Mouse (Mus musculus) neural tube, embryonic 14.5 days (tissue): ENCODE data around the gene Gsdma. TPM values are rescaled to one million over a fixed set of nuclear protein-coding genes. Genes with fewer than 3 reads are reported as not detected.
"Not testable (repeated sequence)": the region's sequence is repeated elsewhere in the genome, so short reads cannot be mapped to it uniquely, and the experiment has no call there.

Experiments
- ATAC-seq: fragments of 200-750 bp; cut with Nextera tagmentation; 2 replicates; pipeline ENCODE4 v1.8.0; 2017; ENCODE audit warnings: low read depth, mild to moderate bottlenecking, moderate TSS enrichment, moderate library complexity
- H3K27ac ChIP-seq: fragments of 300-500 bp; sonication (generic); 2 replicates; pipeline ENCODE4 v1.5.1; 2014; ENCODE audit warnings: low read depth, mild to moderate bottlenecking, control low read depth, low read length, moderate library complexity, mixed read lengths
- H3K27me3 ChIP-seq: fragments of 300-500 bp; sonication (generic); 2 replicates; pipeline ENCODE4 v1.6.1; 2014; ENCODE audit warnings: low read length; ENCODE audit not compliant: control insufficient read depth, insufficient read depth
- H3K36me3 ChIP-seq: fragments of 300-500 bp; sonication (generic); 2 replicates; pipeline ENCODE4 v1.6.1; 2014; ENCODE audit warnings: low read length, mixed read lengths; ENCODE audit not compliant: control insufficient read depth, insufficient read depth
- H3K4me1 ChIP-seq: fragments of 300-500 bp; sonication (generic); 2 replicates; pipeline ENCODE4 v1.6.1; 2014; ENCODE audit warnings: low read length; ENCODE audit not compliant: control insufficient read depth, insufficient read depth
- H3K4me2 ChIP-seq: fragments of 300-500 bp; sonication (generic); 2 replicates; pipeline ENCODE4 v1.6.1; 2014; ENCODE audit warnings: mild to moderate bottlenecking, low read depth, low read length, control low read depth
- H3K4me3 ChIP-seq: fragments of 300-500 bp; sonication (generic); 2 replicates; pipeline ENCODE4 v1.5.1; 2014; ENCODE audit warnings: low read depth, low read length, control low read depth, mixed read lengths
- H3K9ac ChIP-seq: fragments of 300-500 bp; sonication (generic); replicated peaks from 2 replicates; pipeline ENCODE4 v1.6.1; 2014; ENCODE audit warnings: low read depth, mild to moderate bottlenecking, control low read depth, low read length, mixed read lengths
- H3K9me3 ChIP-seq: fragments of 300-500 bp; sonication (generic); 2 replicates; pipeline ENCODE4 v1.6.1; 2016; ENCODE audit warnings: low read length; ENCODE audit not compliant: control insufficient read depth
- WGBS: fragments of 180-500 bp; shearing (Covaris S2); extraction: QIAGEN DNeasy Blood & Tissue Kit; methylation state at CpG from one replicate; pipeline ENCODE4 v1.1.7; 2014; 5-methylcytosine and 5-hydroxymethylcytosine counted together
- polyA plus RNA-seq: library from polyadenylated mRNA; unstranded; fragments of >200 nt; fragmentation: Nextera tagmentation; extraction: Ambion mirVana; gene quantifications from 2 replicates; pipeline ENCODE4 v1.2.1, GENCODE M21; 2014

The Gsdma gene
- polyA plus RNA-seq, 1 experiment from 2014 or later: not detected

DNA sequence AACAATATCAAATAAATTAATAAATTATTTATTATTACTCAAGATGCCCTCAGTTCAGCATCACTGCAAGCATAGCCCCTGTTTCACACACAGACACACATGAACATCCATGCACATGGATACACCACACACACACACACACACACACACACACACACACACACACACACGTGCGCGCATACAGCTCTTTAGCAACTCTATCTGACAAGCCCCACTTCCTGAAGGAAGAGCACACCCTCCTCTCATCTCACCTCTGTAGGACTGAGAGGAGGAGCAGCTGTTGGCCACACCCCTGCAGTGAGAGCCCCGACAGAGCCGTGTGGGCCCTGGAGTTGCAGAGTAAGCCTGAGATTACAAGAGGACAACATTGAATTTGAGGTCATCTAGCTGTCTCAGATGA is 24.1 kb upstream of the Gsdma start:
- H3K4me1 ChIP-seq: no peaks in the 10 kb centered on the region
- no peak for ATAC-seq
- no peak overlapping the region for H3K9ac ChIP-seq
- H3K27me3 ChIP-seq: no peaks in the 10 kb centered on the region
- H3K4me3 ChIP-seq: no peak overlapping the region
- 75% methylated on average over 5 of the region's 5 CpGs for WGBS
- H3K36me3 ChIP-seq: no peaks in the 10 kb centered on the region
- no peak overlapping the region for H3K27ac ChIP-seq
- no peak overlapping the region for H3K4me2 ChIP-seq
- no peaks in the 10 kb centered on the region for H3K9me3 ChIP-seq

DNA sequence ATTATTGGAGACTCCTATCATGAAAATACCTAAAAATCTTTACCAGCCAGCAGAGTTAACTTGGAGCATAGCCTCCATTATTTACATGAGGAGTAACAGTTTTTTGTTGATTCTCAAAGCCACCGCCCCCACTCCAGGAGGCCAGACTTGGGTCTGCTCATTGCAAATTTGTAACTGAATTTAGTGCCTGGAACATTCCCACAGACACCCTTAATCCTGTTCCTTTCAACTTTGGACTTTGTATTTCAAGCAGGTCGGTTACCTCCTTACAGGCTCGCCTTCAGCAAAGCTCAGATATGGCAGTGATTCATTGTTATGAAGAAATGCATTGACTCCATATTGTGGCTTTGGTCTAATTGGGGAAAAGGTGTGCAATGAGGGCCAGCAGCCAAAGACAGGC is 19.4 kb upstream of the Gsdma start:
- no peak for ATAC-seq
- Histone ChIP-seq H3K9ac (no peak overlapping the region), H3K9me3 (no peaks in the 10 kb centered on the region), H3K4me1 (no peaks in the 10 kb centered on the region), H3K27me3 (no peaks in the 10 kb centered on the region), H3K36me3 (no peaks in the 10 kb centered on the region), H3K27ac (no peak overlapping the region), H3K4me3 (no peak overlapping the region), H3K4me2 (no peak overlapping the region)
- 86% methylated on average over 3 of the region's 3 CpGs for WGBS

DNA sequence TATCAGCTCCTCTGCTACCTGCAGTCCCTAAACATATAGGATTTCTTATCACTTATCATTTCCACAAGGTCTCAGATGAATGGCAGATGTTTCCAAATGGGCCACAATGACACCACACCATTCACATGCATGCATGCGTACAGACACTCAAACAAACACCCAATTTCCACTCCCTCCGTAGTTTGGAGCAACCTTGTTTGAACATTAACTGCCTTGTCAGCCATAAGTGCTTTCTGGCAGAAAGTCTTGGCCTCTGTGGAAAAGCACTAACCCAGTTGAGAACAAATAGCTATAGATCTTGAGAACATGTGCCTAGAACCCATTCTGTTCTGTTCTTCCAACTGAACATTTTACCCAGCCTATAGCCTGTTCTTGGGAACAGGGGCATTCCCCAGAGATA is 18.2 kb upstream of the Gsdma start:
- no peak for ATAC-seq
- Histone ChIP-seq H3K9ac (no peak overlapping the region), H3K4me1 (no peaks in the 10 kb centered on the region), H3K27me3 (no peaks in the 10 kb centered on the region), H3K9me3 (no peaks in the 10 kb centered on the region), H3K27ac (no peak overlapping the region), H3K4me3 (no peak overlapping the region), H3K36me3 (no peaks in the 10 kb centered on the region), H3K4me2 (no peak overlapping the region)
- 90% methylated on average over 2 of the region's 2 CpGs for WGBS

DNA sequence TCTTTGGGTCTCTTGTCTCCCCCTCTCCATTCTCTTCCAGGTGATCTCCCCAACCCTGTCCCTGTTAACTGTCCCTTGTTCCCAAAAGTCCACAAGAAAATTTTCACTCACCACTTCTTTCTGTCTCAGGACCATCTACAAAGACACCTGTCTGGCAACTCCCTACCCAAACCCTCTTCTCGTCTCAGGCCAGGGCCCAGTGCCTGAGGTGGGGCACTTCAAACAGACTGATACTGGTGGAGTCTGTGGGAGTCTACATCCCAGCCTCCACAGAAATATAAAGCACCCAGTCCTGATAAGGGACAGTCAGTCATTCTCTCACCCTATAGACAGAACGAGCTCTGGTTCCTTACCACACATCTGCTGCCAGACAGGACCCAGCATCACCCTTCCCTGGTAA is 17.7 kb upstream of the Gsdma start, which contains the start of gene Gsdma2:
TSS of gene Gsdma2 (plus strand) at position 301 of the 400 bp plus-strand sequence.
- no peak for ATAC-seq
- WGBS: 55% methylated on average over 2 of the region's 2 CpGs
- Histone ChIP-seq H3K27me3 (no peaks in the 10 kb centered on the region), H3K36me3 (no peaks in the 10 kb centered on the region), H3K9ac (no peak within 1 kb of the TSS), H3K4me3 (no peak within 1 kb of the TSS), H3K4me1 (no peaks in the 10 kb centered on the region), H3K27ac (no peak within 1 kb of the TSS), H3K9me3 (no peaks in the 10 kb centered on the region), H3K4me2 (no peak within 1 kb of the TSS)

DNA sequence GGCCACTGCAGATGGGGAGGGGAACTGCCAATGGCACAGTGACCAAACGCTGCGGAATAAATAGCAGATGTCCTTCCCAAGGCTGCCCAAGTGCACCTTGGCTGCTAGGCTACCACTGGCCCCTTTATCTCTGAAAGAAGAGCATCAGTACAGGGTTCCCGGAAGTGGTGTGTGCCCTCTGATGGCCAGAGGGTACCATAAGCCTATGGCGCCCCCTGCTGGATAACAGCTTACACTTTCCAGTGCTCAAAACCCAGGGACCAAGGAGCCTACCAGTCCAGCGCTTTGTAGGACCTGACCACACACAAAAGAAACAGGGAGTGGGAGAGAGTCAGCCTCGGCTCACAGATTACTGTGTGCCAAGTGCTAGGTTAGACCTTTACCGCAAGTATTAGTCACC is 9.1 kb upstream of the Gsdma start:
- H3K4me1 ChIP-seq, H3K9ac ChIP-seq: not testable (repeated sequence)
- WGBS: 14% methylated on average over 7 of the region's 7 CpGs

DNA sequence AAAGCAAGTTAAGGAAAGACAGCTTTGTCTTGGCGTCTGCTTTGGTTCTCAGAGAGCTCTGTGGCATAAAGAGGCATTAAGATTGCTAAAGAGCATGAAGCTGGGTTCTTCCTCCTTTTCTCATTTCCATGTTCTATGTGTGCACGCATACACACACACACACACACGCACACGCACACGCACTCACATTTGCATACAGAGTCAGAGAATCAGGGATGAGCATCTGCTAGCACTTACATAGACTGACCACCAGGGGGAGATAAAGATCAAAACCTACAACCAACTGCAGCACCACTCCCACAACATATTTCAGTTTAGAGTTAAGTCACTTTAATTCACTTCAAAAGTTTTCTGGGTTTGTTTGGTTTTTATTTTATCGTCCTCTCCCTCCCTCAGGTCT is 3.6 kb upstream of the Gsdma start:
- Histone ChIP-seq H3K4me3 (no peak overlapping the region), H3K9ac (no peak overlapping the region), H3K27me3 (no peaks in the 10 kb centered on the region), H3K27ac (no peak overlapping the region), H3K9me3 (no peaks in the 10 kb centered on the region), H3K4me1 (no peaks in the 10 kb centered on the region), H3K4me2 (no peak overlapping the region), H3K36me3 (no peaks in the 10 kb centered on the region)
- 5% methylated on average over 6 of the region's 6 CpGs for WGBS
- ATAC-seq: 0 out of 2 replicates have a peak, but pooled peaks have one; percentile 46

More for the DNA sequence above, 9.1 kb upstream of the Gsdma start:
- H3K27me3 ChIP-seq, H3K4me3 ChIP-seq, H3K36me3 ChIP-seq, H3K9me3 ChIP-seq, H3K4me2 ChIP-seq, ATAC-seq, H3K27ac ChIP-seq: not testable (repeated sequence)

DNA sequence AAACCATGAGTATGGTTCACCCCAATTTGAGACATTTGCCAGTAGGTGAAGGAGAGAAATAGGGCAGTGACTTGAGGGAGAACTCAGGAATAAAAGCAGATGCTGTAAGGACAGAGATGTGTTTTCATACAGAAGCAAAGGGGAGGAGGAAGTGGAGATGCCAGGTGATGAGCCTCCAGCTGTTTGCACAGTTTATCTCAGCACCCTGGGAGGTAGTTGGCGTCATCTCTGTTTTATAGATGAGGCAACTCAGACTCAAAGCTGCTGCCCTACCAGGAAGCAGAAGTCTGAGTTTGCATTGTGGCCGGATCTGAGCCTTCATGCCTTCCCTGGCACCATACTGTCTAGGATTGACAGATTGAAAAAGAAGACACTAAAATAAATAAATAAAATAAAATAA is 4.8 kb downstream of the Gsdma start:
- WGBS: 70% methylated on average over 2 of the region's 2 CpGs
- no peak overlapping the region for H3K4me2 ChIP-seq
- H3K9me3 ChIP-seq: no peaks in the 10 kb centered on the region
- no peaks in the 10 kb centered on the region for H3K27me3 ChIP-seq
- no peak overlapping the region for H3K9ac ChIP-seq
- H3K27ac ChIP-seq: no peak overlapping the region
- H3K36me3 ChIP-seq: no peaks in the 10 kb centered on the region
- H3K4me3 ChIP-seq: no peak overlapping the region
- H3K4me1 ChIP-seq: no peaks in the 10 kb centered on the region
- ATAC-seq: no peak

DNA sequence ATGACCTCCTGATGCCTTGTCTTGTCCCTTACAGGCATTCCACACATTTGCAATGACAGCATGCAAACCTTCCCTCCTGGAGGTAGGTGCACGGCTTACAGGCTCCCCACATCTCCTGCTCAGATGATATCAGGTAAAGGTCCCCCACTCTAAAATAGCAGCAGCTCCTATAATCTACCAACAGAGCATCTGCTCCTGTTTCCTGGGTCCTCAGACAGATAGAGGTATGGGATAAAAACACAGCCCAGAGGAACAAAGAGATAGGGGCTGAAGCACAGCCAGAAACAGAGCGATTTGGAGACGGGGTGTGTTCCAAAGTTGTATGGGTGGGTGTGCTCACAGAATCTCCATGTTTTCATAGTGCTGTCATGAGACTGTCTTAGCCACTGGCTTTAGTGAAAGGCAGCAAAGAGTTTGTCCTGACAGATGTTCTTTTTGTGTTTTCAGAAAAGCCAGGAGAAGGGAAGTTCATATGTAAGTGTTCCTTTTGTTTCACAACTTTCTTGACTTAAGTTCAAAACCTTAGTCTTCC is 7.2 kb downstream of the Gsdma start:
- ATAC-seq: no peak
- 75% methylated on average over 3 of the region's 3 CpGs for WGBS
- no peak overlapping the region for H3K4me3 ChIP-seq

DNA sequence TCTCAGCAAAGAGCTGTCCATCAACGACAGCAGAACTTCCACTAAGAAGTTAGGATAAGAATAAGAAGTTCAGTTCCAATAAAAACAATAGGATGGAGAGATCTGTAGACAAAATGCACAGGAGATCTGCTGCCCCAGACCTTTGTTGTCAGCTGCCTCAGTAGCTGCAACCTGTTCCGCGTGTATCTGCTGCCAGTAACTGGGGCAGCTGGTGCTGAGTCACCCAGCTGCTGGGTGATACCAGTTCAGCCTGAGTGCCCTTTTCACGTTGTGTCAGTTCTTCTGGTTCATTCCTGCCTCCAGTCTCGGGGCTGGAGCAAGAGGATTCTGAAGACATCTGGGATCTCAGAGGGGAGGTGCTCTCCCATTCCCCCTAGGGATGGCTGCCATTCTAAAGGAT is 7.7 kb downstream of the Gsdma start:
- Histone ChIP-seq H3K36me3 (no peaks in the 10 kb centered on the region), H3K4me1 (no peaks in the 10 kb centered on the region), H3K27me3 (no peaks in the 10 kb centered on the region), H3K4me3 (no peak overlapping the region), H3K27ac (no peak overlapping the region), H3K9ac (no peak overlapping the region), H3K4me2 (no peak overlapping the region), H3K9me3 (no peaks in the 10 kb centered on the region)
- 60% methylated on average over 5 of the region's 5 CpGs for WGBS
- no peak for ATAC-seq

More for the DNA sequence above, 7.2 kb downstream of the Gsdma start:
- no peaks in the 10 kb centered on the region for H3K9me3 ChIP-seq
- H3K27me3 ChIP-seq: no peaks in the 10 kb centered on the region
- no peak overlapping the region for H3K27ac ChIP-seq
- H3K4me2 ChIP-seq: no peak overlapping the region
- H3K4me1 ChIP-seq: no peaks in the 10 kb centered on the region
- H3K9ac ChIP-seq: no peak overlapping the region
- no peaks in the 10 kb centered on the region for H3K36me3 ChIP-seq
